Mouse (Mus musculus) small intestine, adult 2 months (tissue): ENCODE data around the gene Homer3. TPM values are rescaled to one million over a fixed set of nuclear protein-coding genes. Genes with fewer than 3 reads are reported as not detected.

Source experiments
- H3K27ac ChIP-seq: fragments of 200-500 bp; 2 replicates; pipeline ENCODE4 v1.5.1; 2012; ENCODE audit warnings: low read depth, low read length, control low read depth, inconsistent platforms; ENCODE audit not compliant: insufficient read depth
- H3K27me3 ChIP-seq: fragments of 200-500 bp; 2 replicates; pipeline ENCODE4 v1.6.1; 2012; ENCODE audit warnings: mild to moderate bottlenecking, moderate library complexity, low read length, inconsistent platforms; ENCODE audit not compliant: control insufficient read depth, insufficient read depth
- H3K36me3 ChIP-seq: fragments of 200-500 bp; 2 replicates; pipeline ENCODE4 v1.6.1; 2012; ENCODE audit warnings: mild to moderate bottlenecking, low read length, control low read depth, inconsistent platforms; ENCODE audit not compliant: control insufficient read depth, insufficient read depth
- H3K4me1 ChIP-seq: fragments of 200-500 bp; 2 replicates; pipeline ENCODE4 v1.6.1; 2012; ENCODE audit warnings: low read length, inconsistent platforms, mixed read lengths; ENCODE audit not compliant: control insufficient read depth, insufficient read depth, insufficient read length
- H3K4me3 ChIP-seq: fragments of 200-500 bp; 2 replicates; pipeline ENCODE4 v1.5.1; 2012; ENCODE audit warnings: low read depth, mild to moderate bottlenecking, control low read depth, inconsistent platforms, low read length, moderate library complexity
- CTCF ChIP-seq: fragments of 200-500 bp; IDR thresholded peaks from 2 replicates; pipeline ENCODE4 v1.5.1; 2012; ENCODE audit warnings: low read depth, mild to moderate bottlenecking, control low read depth, inconsistent platforms, low read length, moderate library complexity, mixed read lengths; ENCODE audit not compliant: insufficient replicate concordance, insufficient read length; ENCODE audit errors: extremely low read depth
- POLR2A ChIP-seq: fragments of 200-500 bp; IDR thresholded peaks from 2 replicates; pipeline ENCODE4 v1.6.1; 2012; ENCODE audit warnings: low read depth, mild to moderate bottlenecking, control low read depth, inconsistent platforms, low read length, moderate library complexity
- WGBS: fragments of 180-500 bp; shearing (Covaris S2); methylation state at CpG from one replicate; pipeline ENCODE4 v1.1.7; 2018; 5-methylcytosine and 5-hydroxymethylcytosine counted together
- polyA plus RNA-seq: library from polyadenylated mRNA; depleted of rRNA; stranded (reverse); fragments of >200 nt; gene quantifications from 2 replicates; pipeline ENCODE4 v1.2.3, GENCODE M21; 2012; rRNA removed

Homer3 gene
- polyA plus RNA-seq, 1 experiment = 9.4 TPM

GRCm38 (mm10) chr8:70338931-70339330 is 56.3 kb downstream of the Homer3 start:
- no peak for TF ChIP-seq POLR2A
- no peak for TF ChIP-seq CTCF

GRCm38 (mm10) chr8:70340659-70341058 is 58.0 kb downstream of the Homer3 start:
- WGBS = 87% methylated on average over 7 of the region's 7 CpGs
- Histone ChIP-seq H3K4me1 (no peaks in the 10 kb centered on the region), H3K4me3 (no peak overlapping the region), H3K36me3 (peaks cover 78% of the 10 kb centered on the region), H3K27ac (no peak overlapping the region), H3K27me3 (no peaks in the 10 kb centered on the region)
- TF ChIP-seq CTCF (no peak), POLR2A (no peak)

More at GRCm38 (mm10) chr8:70338931-70339330, 56.3 kb downstream of the Homer3 start:
- peaks cover 92% of the 10 kb centered on the region for H3K36me3 ChIP-seq
- no peak overlapping the region for H3K4me3 ChIP-seq
- no peaks in the 10 kb centered on the region for H3K4me1 ChIP-seq
- 85% methylated on average over 7 of the region's 7 CpGs for WGBS
- H3K27me3 ChIP-seq = no peaks in the 10 kb centered on the region
- no peak overlapping the region for H3K27ac ChIP-seq

GRCm38 (mm10) chr8:70342007-70342406 is 59.4 kb downstream of the Homer3 start:
- Histone ChIP-seq H3K4me3 (no peak overlapping the region), H3K36me3 (peaks cover 65% of the 10 kb centered on the region), H3K4me1 (no peaks in the 10 kb centered on the region), H3K27me3 (no peaks in the 10 kb centered on the region), H3K27ac (no peak overlapping the region)
- TF ChIP-seq CTCF = no peak
- no peak for TF ChIP-seq POLR2A
- 82% methylated on average over 14 of the region's 14 CpGs for WGBS

GRCm38 (mm10) chr8:70343076-70343475 is 60.4 kb downstream of the Homer3 start:
- WGBS = 91% methylated on average over 7 of the region's 7 CpGs
- TF ChIP-seq POLR2A (no peak), CTCF (no peak)
- H3K4me1 ChIP-seq = peaks cover 9% of the 10 kb centered on the region; the same call in 1 of the 2 replicates
- peaks cover 55% of the 10 kb centered on the region for H3K36me3 ChIP-seq
- H3K4me3 ChIP-seq = no peak overlapping the region
- no peaks in the 10 kb centered on the region for H3K27me3 ChIP-seq
- no peak overlapping the region for H3K27ac ChIP-seq

GRCm38 (mm10) chr8:70343696-70344095 is 61.1 kb downstream of the Homer3 start:
- WGBS = 58% methylated on average over 6 of the region's 6 CpGs
- H3K4me1 ChIP-seq = peaks cover 15% of the 10 kb centered on the region

More at GRCm38 (mm10) chr8:70343696-70344095, 61.1 kb downstream of the Homer3 start:
- TF ChIP-seq CTCF (peak; percentile 51; the same call in 1 of the 2 replicates), POLR2A (no peak)
- H3K4me3 ChIP-seq = no peak overlapping the region
- peaks cover 49% of the 10 kb centered on the region for H3K36me3 ChIP-seq
- H3K27me3 ChIP-seq = no peaks in the 10 kb centered on the region
- H3K27ac ChIP-seq = no peak overlapping the region

Other genes with a start within 250 kb of the Homer3 start
- 63.2 and 107 TPM in 2 replicates for gene Mau2, start 240.1 kb upstream of the Homer3 start, polyA plus RNA-seq
- 6.9 and 10.4 TPM in 2 replicates for gene Sugp1, start 240.0 kb upstream of the Homer3 start, polyA plus RNA-seq
- gene Tm6sf2, start 209.9 kb upstream of the Homer3 start, polyA plus RNA-seq = 608 and 1,607 TPM in 2 replicates
- gene Hapln4, start 199.4 kb upstream of the Homer3 start, polyA plus RNA-seq = 0.53 and 2.5 TPM in 2 replicates
- 0.04 TPM in 1 of 2 replicates, not detected in the other for gene Ncan, start 162.0 kb upstream of the Homer3 start, polyA plus RNA-seq
- 4.9 and 9.2 TPM in 2 replicates for gene Nr2c2ap, start 151.5 kb upstream of the Homer3 start, polyA plus RNA-seq
- gene Rfxank, start 143.7 kb upstream of the Homer3 start, polyA plus RNA-seq = 23.9 and 44.9 TPM in 2 replicates
- 43.3 and 83.7 TPM in 2 replicates for gene Borcs8, start 143.3 kb upstream of the Homer3 start, polyA plus RNA-seq
- gene Mef2b, start 143.1 kb upstream of the Homer3 start, polyA plus RNA-seq = 1.6 and 5.3 TPM in 2 replicates
- gene Tmem161a, start 110.5 kb upstream of the Homer3 start, polyA plus RNA-seq = 66.9 and 89.5 TPM in 2 replicates
- 16.7 and 23.2 TPM in 2 replicates for gene Slc25a42, start 70.5 kb upstream of the Homer3 start, polyA plus RNA-seq
- 8.5 and 23.4 TPM in 2 replicates for gene Sugp2, start 48.6 kb upstream of the Homer3 start, polyA plus RNA-seq
- 11.6 and 17.9 TPM in 2 replicates for gene Armc6, start 48.4 kb upstream of the Homer3 start, polyA plus RNA-seq
- 31.7 and 49.4 TPM in 2 replicates for gene Ddx49, start 19.7 kb downstream of the Homer3 start, polyA plus RNA-seq
- gene Cope, start 19.7 kb downstream of the Homer3 start, polyA plus RNA-seq = 466 and 753 TPM in 2 replicates
- 0.27 and 0.89 TPM in 2 replicates for gene Cers1, start 32.9 kb downstream of the Homer3 start, polyA plus RNA-seq
- gene Gdf1, start 47.0 kb downstream of the Homer3 start, polyA plus RNA-seq = 1.1 and 1.6 TPM in 2 replicates
- gene Upf1, start 70.5 kb downstream of the Homer3 start, polyA plus RNA-seq = 29.1 and 43.8 TPM in 2 replicates
- 0.13 and 1.2 TPM in 2 replicates for gene Comp, start 90.7 kb downstream of the Homer3 start, polyA plus RNA-seq
- 9.4 and 15.1 TPM in 2 replicates for gene Crtc1, start 156.8 kb downstream of the Homer3 start, polyA plus RNA-seq
- 24.9 and 30.8 TPM in 2 replicates for gene Klhl26, start 194.1 kb downstream of the Homer3 start, polyA plus RNA-seq
- gene Tmem59l, start 204.5 kb downstream of the Homer3 start, polyA plus RNA-seq = 1.2 and 1.6 TPM in 2 replicates
- 2.3 and 27.3 TPM in 2 replicates for gene Crlf1, start 210.3 kb downstream of the Homer3 start, polyA plus RNA-seq
- 137 and 244 TPM in 2 replicates for gene Rex1bd, start 223.9 kb downstream of the Homer3 start, polyA plus RNA-seq
- 606 and 770 TPM in 2 replicates for gene Uba52, start 228.0 kb downstream of the Homer3 start, polyA plus RNA-seq
- gene Fkbp8, start 244.9 kb downstream of the Homer3 start, polyA plus RNA-seq = 300 and 623 TPM in 2 replicates
- 34.3 and 64.4 TPM in 2 replicates for gene Kxd1, start 245.1 kb downstream of the Homer3 start, polyA plus RNA-seq